Mouse (Mus musculus) thymus, adult 18-20 months (tissue): Measurements from ENCODE around the gene Smtnl2.

ENCODE experiments used
- DNase-seq, 2 experiments: peaks; one replicate each; pipeline ENCODE4 v3.0.0; 2022; ENCODE audit warnings: mixed read lengths in 2 of 2

Gene Smtnl2

DNA sequence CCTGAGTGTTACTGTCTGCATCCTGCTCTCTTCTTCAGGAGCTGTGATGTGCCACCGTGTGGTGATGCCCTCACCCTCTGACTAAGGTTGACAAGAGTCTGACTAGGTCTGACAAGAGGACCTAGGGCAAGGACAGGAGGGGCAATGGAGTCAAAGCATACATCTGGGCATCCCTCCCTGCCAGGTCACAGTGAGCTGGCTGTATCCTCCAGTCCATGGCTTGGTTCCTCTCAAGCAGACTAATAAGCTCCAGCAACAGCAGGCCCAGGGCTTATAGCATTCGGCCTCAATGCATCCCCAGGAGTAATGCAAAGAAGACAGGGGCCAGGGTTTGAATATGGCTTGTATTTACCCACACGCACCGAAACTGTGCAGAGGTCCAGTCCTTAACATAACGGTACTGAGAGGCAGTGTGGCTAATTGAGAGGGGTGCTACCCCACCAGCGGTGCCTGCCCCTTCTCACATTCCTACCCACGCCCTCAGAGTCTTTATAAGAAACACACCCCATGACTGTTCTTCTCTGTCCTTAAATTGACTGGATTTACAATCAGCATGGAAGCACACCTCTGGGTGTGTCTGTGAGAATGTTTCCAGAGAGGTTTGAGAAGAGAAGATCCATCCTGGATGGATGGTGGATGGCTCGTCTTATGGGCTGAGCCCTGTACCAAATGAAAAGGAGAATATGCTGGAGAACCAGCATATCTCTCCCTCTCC lies 13.5 kb downstream of the Smtnl2 start:
- DNase-seq = no peak

DNA sequence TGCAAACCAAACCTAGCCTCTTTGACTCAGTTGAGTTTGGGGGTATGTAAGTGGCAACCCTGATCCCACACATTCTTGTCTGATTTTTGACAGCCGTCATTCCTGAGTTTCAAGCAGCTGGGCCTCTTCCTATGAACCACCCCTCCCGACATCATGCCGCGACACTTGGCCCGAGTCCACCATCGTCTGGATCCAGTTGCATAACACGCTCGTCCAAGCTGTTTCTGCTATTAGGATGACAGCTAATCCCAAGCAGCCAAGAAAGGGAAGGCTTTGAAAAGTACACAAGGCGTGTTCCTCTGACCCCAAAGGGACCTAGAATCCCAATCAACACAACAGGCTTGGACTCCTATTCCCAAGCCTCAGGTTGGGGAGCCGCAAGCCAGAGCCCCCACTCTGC lies 14.4 kb downstream of the Smtnl2 start:
- no peak for DNase-seq

DNA sequence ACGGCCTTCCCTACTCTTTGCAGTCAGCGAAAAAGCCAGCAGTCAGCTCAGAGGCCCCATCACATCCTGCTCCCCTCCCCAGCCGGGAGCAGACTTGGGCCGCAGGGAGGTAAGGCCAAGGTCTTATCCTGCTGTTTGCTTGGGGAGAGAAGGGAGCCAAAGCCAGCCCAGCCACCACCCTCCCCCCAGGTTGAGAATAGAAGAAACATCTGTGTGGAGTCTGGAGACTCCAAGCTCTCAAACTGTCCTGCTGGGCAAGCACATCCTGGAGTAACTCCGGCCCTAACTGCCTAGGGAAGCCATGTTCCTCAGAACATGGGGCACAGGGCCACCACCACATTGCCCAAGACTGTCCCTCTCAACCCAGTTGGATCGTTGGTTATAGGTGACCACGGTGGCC lies 14.9 kb downstream of the Smtnl2 start:
- no peak for DNase-seq

DNA sequence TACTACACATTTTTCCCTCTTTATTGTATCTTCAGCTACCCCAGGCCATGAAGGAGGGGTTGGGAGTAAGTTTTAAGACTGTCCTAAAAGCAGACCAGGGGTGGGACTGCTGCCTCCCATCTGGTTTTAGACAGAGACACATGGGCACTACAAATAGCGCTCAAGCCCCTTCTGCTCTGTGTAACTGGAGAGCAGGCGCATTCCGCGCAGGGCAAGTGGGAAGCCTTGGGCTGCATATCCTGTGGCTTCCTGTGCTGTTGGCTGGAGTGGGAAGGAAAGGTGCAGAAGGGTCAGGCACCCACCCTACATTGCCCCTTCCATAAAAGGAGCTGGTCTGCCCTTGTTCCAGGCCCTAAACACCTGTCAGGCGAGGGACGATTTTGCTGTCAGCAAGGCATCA lies 15.9 kb downstream of the Smtnl2 start:
- DNase-seq = no peak

DNA sequence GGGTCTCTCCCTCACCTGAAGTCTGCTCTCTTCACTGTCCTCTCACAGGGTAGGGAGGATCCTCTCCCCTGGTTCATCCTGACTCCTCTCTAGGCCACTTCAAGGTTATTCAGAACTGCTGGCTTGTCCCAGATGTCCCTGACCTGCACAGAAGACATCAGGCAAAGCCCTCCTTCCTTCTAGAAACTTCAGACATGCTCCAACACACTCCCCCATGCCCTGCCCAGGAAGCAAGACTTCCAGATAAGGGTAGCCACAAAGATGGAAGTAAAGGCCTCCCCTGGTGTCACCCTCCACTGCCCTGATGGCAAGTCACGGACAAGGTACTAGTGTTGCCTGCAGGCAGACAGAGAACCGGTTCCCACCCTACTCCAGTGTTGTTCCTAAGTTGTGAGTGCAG lies 16.8 kb downstream of the Smtnl2 start:
- no peak for DNase-seq

DNA sequence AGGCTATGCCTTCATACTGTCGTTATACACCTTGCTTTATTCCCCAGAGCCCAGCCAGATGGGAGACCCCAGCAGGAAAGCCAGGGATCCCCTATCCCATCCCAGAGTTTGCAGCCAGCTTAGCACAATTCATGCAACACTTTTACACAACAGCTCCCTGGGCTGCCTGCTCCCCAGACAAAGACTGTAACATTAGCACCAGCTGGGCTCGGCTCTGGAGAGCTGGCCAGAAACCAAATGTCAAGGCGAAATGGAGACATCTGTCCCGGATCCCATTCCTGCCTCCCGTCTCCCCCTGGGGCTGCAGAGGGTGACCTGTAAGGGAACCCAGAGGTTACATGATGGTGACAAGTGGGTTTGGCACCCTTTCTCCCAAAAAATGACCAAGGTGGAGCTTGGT lies 17.8 kb downstream of the Smtnl2 start:
- DNase-seq = no peak

DNA sequence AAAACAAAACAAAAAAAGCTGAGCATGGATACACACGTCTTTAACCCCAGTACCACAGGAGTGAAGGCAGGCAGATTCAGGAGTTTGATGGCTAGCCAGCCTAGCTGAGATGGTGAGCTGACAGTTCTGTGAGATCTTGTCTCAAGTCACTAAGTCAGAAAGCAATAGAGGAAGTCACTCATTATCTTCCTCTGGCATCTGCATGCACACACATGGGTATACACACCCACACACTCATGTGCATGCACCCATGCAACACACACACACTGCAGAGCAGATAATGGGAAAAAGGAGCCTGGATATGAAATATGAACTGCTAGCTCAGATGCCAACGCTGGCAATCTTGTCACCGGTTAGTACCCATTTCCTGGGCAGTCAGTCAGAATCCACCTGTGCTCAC lies 18.3 kb downstream of the Smtnl2 start:
- DNase-seq = no peak

DNA sequence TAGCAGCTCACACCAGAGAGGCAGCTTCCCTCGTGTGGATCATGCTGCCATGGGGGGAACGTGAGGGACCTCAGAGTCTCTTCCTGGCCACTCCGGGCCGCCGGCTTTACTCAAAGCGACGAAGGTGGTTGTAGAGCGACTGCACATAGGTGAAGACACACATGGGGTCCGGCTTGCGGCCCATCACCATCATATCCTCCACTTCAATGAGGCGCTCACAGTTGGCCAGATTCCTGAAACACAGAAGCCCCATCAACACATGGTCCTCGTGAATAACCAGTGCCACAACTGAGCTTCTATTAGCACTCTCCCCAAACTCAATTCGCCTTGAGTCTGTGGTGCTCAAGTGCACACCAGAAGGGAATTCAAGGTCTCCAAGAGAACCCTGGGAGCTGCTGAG lies 20.3 kb downstream of the Smtnl2 start:
- DNase-seq = no peak

DNA sequence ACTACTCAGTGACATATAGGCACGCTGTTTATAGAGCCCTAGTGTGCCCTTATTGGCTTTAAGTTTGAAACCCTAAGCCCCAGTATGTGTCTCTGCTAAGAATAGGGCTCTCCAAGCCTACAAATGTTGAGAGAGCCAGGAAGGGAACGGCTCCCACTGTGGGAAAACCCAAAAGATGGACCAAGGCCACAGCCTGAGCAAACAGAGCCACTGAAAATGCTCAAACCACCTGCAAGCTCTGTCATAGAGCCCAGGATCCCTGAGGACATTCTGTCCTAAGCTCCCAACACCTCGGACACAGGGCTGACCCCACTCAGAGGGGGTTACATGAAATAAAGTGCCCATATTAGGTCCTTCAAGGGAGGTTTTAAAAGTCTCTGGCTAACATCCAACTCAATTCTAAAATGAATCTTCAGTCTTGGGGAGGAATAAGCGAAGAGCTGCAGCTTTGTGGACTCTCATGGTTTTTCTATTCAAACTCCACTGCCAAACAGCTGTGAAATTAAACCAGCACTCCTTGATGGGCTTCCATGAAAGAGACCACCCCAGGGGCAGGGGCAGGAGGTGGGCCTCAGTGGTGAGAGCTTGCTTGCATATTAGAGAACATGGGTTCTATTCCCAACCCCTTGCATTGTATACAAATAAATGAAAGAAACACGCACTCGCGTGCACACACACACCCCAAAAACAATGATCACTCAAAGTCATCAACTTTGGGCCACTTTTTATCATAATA lies 21.9 kb downstream of the Smtnl2 start:
- DNase-seq = no peak

DNA sequence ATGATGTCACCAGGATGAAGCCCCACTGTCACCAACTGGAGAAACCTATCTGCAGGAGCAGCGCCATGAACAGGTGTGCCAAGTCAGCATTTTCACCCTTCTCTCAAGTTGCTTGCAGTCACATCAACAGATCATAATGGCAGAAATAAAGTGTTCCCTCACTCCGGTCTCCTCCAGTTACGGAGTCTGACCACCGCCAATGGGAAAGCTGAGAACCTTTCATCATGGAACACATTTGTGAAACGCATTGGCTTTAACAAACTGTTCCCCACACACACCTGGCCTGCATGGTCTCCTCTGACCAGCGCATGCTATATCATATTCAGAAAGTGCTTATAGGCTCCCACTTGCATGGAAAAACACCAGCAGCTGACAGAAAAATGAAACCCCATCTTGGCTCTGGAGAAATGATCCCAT lies 23.4 kb downstream of the Smtnl2 start:
- DNase-seq = no peak

DNA sequence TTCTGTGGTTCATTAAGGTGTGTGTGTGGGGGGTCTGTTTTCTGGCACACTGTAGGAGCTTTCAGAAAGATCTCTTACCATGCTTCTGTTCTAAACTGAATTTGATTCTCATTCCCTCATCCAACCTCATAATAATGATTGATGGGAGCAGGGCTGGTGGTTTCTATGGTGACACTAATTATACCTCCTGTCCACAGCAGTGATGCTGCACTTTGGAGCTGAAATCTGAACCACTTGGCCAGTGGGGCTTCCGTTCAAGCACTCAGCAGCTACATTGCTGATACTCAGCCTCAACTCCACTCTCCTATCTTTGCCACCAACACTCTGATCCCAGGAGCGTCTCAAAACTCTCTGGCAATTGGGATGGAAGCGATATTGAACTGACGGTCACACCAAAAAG lies 32.2 kb downstream of the Smtnl2 start:
- no peak for DNase-seq

DNA sequence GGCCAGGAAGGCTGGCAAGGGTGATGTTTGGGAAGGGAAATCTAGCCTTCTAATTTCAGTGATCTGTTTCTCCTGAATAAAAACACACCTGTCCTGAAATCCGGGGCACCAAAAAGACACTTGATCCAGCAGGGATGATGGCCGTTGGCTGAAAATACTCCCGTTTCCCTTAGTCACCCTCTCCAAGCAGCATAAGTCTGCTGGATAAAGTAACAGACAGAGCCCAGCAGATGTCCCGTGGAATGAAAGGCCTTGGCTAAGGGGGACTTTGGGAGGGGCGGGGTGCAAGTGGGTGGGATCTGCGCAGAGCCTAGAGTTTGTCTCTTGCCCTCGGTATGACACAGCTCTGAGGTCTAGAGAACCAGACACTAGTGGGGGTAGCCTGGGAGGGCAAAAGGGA lies 33.3 kb downstream of the Smtnl2 start:
- no peak for DNase-seq

DNA sequence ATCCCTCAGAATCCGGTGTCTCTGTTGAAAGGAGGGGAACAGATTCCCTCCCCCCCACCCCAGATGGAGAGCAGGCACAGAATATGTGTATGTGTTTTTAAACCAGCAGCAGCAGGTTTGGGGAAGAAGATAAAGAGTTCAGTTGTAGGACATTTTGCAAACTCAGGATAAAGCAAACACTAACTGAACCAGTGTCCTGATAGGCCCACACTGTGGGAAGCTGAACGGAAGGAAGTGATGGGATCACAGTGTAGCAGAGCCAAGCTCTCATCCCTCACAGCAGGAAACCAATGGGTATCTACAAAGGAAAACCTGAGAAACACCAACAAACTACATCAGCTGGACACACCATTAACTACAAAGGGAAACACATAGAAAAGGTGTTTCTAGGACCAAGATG lies 35.0 kb downstream of the Smtnl2 start:
- DNase-seq = no peak

DNA sequence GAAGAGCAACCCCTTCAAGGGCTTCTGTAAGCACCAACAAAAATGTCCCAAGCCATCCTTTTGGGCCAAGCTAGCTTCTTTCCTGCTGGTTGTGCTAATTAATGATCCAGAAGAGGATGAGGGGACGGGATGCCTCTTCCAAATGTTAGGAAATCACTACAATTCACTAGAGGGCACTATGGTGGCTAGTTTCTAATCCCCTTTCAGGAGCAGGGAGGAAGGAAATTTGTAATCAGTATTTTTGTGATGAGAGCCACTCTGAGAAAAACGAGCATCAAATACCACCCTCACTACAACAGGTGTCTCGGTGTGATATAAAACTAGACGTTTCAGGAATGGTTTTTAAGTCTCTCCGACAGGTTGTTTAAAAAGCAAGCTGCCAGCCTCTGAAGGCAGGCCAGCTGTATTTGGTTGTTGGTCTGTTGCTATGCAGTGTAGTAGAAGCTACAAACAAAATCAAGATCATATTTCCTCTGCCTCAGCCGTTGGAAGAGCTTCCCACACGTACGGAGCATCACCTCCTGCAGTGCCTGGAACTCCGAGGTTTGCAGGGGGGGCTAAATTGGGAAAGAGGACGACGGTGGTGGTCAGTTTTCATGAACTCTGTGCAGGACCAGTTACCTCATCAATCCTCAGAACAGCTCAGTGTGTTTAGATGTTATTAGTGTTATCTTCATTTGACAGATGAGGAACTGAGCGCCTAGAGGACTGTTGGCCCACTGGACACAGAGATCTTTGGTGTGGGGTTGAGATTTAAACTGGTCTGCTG lies 41.4 kb downstream of the Smtnl2 start:
- no peak for DNase-seq

DNA sequence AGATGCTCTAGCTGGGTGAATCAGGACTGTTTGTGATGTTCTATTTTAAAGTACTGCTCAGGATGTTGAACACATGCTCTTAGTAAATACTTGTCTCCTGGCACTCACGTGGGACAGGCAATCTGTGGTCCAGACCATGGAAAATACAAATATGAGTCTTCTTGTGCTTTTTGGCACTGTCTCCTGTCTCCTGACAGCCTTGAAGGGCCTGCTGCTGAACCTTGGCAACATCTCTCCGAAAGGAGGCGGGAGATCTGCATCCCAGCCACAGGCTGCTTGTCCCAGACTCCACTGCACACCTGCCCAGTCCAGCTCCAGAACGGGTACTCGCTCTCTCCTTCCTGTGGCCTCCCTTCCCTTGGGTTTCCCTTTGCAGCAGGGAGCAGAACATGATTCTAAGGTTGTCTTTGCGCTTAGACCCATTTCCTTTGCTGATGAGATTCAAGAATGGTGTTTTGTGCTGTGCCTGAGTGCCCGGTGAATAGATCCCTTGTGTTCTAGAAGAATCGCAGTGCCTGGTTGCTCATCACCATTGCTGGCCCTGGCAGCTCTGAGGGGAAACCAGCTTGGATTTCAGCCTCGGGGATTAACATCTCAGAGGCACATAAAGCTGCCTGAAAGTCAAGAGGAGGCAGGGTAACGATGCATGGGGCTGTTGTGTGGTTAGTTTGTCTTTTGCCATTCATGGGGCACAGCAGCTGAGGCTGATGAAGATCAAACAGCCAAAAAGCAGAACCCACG lies 43.4 kb downstream of the Smtnl2 start:
- DNase-seq = no peak

DNA sequence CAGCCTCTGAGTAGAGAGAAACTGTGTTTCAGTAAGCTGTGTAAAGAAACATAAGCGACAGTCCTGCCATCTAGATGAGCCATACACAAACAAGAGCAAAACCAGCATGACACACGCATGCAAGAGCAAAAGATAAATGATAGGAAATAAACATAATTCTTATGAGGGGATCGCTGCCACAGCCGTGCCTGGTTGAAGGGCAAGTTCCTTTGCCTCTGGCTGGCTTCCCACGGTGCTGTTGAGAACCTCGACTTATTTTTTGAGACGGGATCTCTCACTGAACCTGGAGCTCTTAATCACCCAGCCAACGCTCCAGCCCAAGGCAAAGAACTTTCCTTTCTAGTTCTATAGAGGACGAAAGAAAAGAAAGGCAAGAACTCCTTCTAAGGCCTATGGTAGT lies 45.4 kb downstream of the Smtnl2 start:
- no peak for DNase-seq

DNA sequence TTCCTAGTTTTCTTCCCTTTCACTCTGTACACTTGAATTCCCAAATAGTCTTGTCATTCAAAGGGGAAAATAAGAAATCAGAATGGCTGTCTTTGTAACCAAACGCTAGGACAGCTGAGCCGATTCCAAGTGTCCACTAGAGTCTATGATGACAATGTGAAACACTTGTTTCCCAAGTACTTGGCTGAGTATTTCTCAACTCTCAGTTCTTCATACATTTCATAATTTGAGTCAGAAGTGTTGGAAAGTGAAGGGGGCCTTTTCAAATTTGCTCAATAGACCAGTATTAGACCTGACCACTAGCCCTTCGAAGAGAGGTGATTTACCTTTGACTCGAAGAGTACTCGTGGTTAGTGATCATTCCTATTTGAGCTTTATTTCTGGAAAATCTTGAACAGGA lies 47.0 kb downstream of the Smtnl2 start:
- no peak for DNase-seq

DNA sequence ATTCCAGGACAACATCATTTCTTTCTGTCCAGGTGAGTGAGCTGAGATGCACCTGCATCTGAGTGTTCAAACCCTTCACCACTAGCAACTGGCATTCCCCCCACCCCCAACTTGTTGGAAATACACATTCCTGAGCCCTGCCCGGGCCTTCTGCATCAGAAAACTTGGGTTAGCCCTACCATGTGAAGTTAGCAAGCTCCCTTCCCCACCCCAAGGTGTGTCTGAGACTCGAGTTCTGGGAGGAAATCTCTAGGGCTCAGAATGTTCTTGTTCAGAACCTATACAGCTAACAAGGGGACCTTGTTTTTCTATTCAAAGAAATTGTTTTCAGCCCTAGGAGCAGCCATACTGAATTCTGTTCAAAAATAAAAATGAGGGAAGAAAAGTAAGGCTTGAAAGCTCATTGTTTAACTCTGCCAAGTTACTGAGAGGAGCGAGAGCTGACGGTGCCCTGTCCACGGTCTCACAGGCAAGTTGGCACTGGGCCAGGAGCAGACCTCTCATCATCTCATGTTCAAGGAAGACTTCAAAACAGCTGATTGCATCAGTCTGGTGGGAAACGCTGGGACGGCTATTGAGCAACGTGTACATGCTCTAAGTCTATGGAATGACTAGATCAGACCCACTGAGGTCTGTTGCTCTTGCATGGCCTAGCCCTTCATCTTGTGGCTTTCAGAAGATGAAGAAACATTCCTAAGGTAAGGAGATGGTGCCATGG lies 47.8 kb downstream of the Smtnl2 start:
- no peak for DNase-seq

DNA sequence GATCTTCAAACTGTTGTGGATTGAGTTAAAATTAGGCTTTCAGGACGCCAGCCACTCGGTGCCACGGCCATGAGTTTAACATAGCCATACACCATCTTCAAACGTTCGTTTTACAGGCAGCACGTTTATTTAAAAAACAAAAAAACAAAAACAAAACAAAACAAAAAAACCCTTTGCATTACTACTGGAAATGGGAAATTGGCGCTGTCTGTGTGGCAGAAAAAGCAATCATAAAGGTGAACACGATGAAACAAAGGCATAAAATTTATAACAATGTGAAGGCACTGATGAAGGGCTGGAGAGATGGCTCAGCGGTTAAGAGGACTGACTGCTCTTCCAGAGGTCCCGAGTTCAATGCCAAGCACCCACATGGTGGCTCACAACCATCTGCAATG lies 49.2 kb downstream of the Smtnl2 start, which contains the start of gene Tekt1:
Tekt1 (minus strand) TSS at position 96 of the 395 bp plus-strand sequence.
- DNase-seq = no peak

DNA sequence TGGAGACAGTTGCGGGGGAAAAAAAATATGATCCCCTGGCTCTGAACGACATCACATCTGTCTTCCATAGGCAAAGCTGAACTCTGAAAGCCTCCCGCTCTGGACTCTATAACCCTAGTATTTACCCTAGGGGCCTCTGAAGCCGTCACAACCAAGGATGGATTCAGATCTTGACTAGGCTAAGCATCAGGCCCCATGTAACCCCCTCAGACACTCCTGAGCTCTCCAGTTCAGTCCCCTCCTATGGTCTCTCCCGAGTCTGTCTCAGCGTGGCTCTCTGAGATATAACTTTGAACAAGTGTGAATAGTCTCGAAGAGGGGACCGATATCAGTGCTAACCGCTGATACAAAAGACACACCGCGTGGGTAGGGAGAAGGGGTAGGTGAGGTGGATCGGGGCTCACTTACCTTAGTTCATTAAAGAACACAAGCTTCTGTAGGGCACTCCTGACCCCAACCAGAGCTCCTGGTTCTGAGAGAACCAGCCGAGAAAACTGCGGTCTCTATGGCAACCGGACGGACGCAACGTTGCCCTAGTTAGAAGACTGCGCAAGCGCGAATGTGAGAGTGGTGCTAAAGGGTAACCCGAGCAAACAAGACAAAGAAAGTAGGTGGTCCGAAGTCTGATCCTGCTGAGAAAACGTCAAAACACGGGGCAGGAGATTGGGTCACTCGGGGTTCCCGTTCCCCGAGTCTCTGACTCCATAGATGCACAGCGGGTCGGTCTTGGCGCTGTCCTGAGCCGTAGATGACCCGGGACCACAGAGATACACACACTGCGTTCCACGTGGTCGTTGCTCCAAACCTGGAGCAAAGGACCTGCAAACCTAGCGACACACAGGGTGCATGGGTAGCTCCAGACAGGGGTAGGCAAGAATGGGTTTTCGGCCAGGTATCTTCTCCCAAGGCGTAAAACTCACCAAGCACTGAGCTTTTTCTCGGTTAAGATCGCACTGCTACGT lies 49.8 kb downstream of the Smtnl2 start:
- DNase-seq = no peak
